Mouse (Mus musculus): ENCODE measurements around the gene Sim2.

DNA sequence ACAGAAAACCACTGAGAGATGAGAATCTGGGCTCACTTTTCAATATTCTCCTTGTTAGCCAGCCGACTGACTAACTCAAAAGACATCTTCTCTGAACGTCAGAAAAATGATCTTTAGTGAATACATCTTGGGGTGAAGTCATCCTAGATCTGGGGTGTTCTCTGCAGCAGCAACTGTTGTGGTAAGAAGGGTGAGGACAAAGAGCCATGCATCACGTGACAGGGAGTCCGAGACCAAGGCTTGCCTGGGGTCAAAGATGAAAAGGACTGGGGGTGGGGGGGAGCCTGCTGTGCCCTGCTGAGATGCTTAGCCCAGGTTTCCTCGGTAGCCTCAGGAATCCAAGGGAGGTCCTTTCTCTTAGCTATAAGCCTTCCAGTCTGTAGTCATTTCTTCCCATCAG, 17.5 kb upstream of the Sim2 start:
- TF ChIP-seq CTCF (IDR thresholded peaks at IDR 0.05; ENCODE audit: low read depth) (no peak), EP300 (IDR thresholded peaks at IDR 0.05; ENCODE audit: low read depth) (no peak)

Data from liver, embryonic 14.5 days (tissue).